In genomic region chr7:45107052-45107645, GRCm38 (mm10) we compare ENCODE assay signal across 30 mouse cellular contexts. TPM values are rescaled to one million over a fixed set of nuclear protein-coding genes. Genes with fewer than 3 reads are reported as not detected.
DNase-seq lines count a peak whose midpoint lies in the region; ATAC-seq and TF ChIP-seq lines count a peak whose summit lies in the region.
"Had no signal": no experiment of that assay in that cellular context is flagged by ENCODE, and none has a peak within 500 bp of the region (broad histone marks: within the 10 kb centered on the region; RNA-seq: fewer than 3 reads in every experiment).

No protein-coding gene starts in this region.

- no peaks in the 10 kb centered on the region for H3K27me3 ChIP-seq in forebrain, embryonic 10.5 days (ENCODE audit: poor library complexity, severe bottlenecking)
- no peaks in the 10 kb centered on the region for H3K27me3 ChIP-seq in forebrain, embryonic 14.5 days (replicated peaks; ENCODE audit: control insufficient read depth, insufficient read depth, low read length)
- no peaks in the 10 kb centered on the region for H3K27me3 ChIP-seq in E14TG2a.4 (ENCODE audit: insufficient read depth, low read length)
- no peaks in the 10 kb centered on the region for H3K27me3 ChIP-seq in intestine, postnatal 0 days (replicated peaks; ENCODE audit: control insufficient read depth, insufficient read depth, low read length)
- H3K27me3 ChIP-seq: embryonic facial prominence, embryonic 13.5 days; intestine, embryonic 15.5 days had no signal

- H3K27ac ChIP-seq in forebrain, embryonic 10.5 days: peak overlapping the region; percentile 63; the same call in 1 of the 2 replicates
- H3K27ac ChIP-seq in forebrain, embryonic 14.5 days (ENCODE audit: low read depth, low read length): no peak overlapping the region
- no peak overlapping the region; the same call in 1 of the 2 replicates for H3K27ac ChIP-seq in intestine, postnatal 0 days (ENCODE audit: low read depth, low read length)
- H3K27ac ChIP-seq: hindbrain, postnatal 0 days; intestine, embryonic 15.5 days; kidney, postnatal 0 days; liver, embryonic 14.5 days had no signal

- no peak overlapping the region for H3K4me2 ChIP-seq in forebrain, embryonic 14.5 days (ENCODE audit: low read length)
- no peak overlapping the region for H3K4me2 ChIP-seq in intestine, postnatal 0 days (replicated peaks; ENCODE audit: low read depth)
- H3K4me2 ChIP-seq: embryonic facial prominence, embryonic 13.5 days; intestine, embryonic 15.5 days had no signal

- no peaks in the 10 kb centered on the region for H3K36me3 ChIP-seq in forebrain, embryonic 10.5 days (replicated peaks)
- H3K36me3 ChIP-seq in forebrain, embryonic 14.5 days (ENCODE audit: control insufficient read depth, insufficient read depth, low read length): no peaks in the 10 kb centered on the region
- H3K36me3 ChIP-seq in E14TG2a.4 (ENCODE audit: insufficient read depth, low read length): 0 out of 2 replicates have a peak, but pooled peaks cover 4% of the 10 kb centered on the region
- peaks cover 7% of the 10 kb centered on the region; the same call in 1 of the 2 replicates for H3K36me3 ChIP-seq in intestine, postnatal 0 days (ENCODE audit: control insufficient read depth, insufficient read depth)
- H3K36me3 ChIP-seq: embryonic facial prominence, embryonic 13.5 days; intestine, embryonic 15.5 days had no signal

- no peak overlapping the region for H3K9ac ChIP-seq in forebrain, embryonic 14.5 days (ENCODE audit: low read length)
- no peak overlapping the region for H3K9ac ChIP-seq in intestine, postnatal 0 days (ENCODE audit: low read depth, low read length)
- H3K9ac ChIP-seq: embryonic facial prominence, embryonic 13.5 days; forebrain, postnatal 0 days; intestine, embryonic 15.5 days; liver, embryonic 14.5 days had no signal

- no peak overlapping the region for H3K4me3 ChIP-seq in forebrain, embryonic 10.5 days
- H3K4me3 ChIP-seq in forebrain, embryonic 14.5 days (ENCODE audit: low read depth, low read length): no peak overlapping the region
- peak overlapping the region; percentile 41 for H3K4me3 ChIP-seq in E14TG2a.4 (replicated peaks; ENCODE audit: low read length)
- H3K4me3 ChIP-seq in intestine, postnatal 0 days (ENCODE audit: low read depth, low read length): no peak overlapping the region
- H3K4me3 ChIP-seq: embryonic facial prominence, embryonic 13.5 days; intestine, embryonic 15.5 days had no signal

- no peak for ATAC-seq in forebrain, embryonic 14.5 days
- peak; percentile 39; the same call in 1 of the 2 replicates for ATAC-seq in megakaryocyte, adult 5-6 weeks (ENCODE audit: poor library complexity, severe bottlenecking)
- ATAC-seq in intestine, postnatal 0 days: no peak
- ATAC-seq: activated CD4-positive, CD25-positive, alpha-beta regulatory T cell, adult 4 months; forebrain, postnatal 0 days; hindbrain, postnatal 0 days; intestine, embryonic 15.5 days had no signal

- peaks cover 32% of the 10 kb centered on the region for H3K4me1 ChIP-seq in forebrain, embryonic 10.5 days
- no peaks in the 10 kb centered on the region for H3K4me1 ChIP-seq in forebrain, embryonic 14.5 days (ENCODE audit: control insufficient read depth, insufficient read depth, low read length)
- H3K4me1 ChIP-seq in E14TG2a.4 (replicated peaks; ENCODE audit: low read depth, low read length): peaks cover 82% of the 10 kb centered on the region
- no peaks in the 10 kb centered on the region; the same call in 1 of the 2 replicates for H3K4me1 ChIP-seq in intestine, postnatal 0 days (replicated peaks; ENCODE audit: control insufficient read depth, insufficient read depth, low read length)

- no peak for DNase-seq in forebrain, embryonic 10.5 days (ENCODE audit: extremely low spot score, low spot score)
- no peak for DNase-seq in forebrain, embryonic 14.5 days (ENCODE audit: low spot score)
- peak; percentile 53 for DNase-seq in R1 (ENCODE audit: low read depth, low spot score)
- no peak for DNase-seq in right cerebral cortex, postnatal 36 days (ENCODE audit: low spot score in 2 of 2)
- DNase-seq: adrenal gland, adult 2 months; cerebellum, adult 8-10 months; cerebellum, postnatal 36 days; forebrain, postnatal 0 days; gastrocnemius, postnatal 10 days; heart, postnatal 14 days; kidney, adult 8-10 months; layer of hippocampus, adult 9-11 months; liver; lung, adult 2 months; lung, postnatal 14 days; midbrain, embryonic 14.5 days; right cerebral cortex, postnatal 25 days; thymus, adult 2 months; thymus, postnatal 36 days had no signal

- 50% methylated on average over 5 of the region's 5 CpGs for whole genome bisulfite sequencing in forebrain, embryonic 10.5 days
- 52% methylated on average over 5 of the region's 5 CpGs for WGBS in forebrain, embryonic 14.5 days
- WGBS in intestine, postnatal 0 days: 79% methylated on average over 5 of the region's 5 CpGs

- no peaks in the 10 kb centered on the region for H3K9me3 ChIP-seq in forebrain, embryonic 10.5 days
- no peaks in the 10 kb centered on the region for H3K9me3 ChIP-seq in forebrain, embryonic 14.5 days (replicated peaks; ENCODE audit: control insufficient read depth, low read length)
- no peaks in the 10 kb centered on the region for H3K9me3 ChIP-seq in E14TG2a.4 (ENCODE audit: low read length)
- no peaks in the 10 kb centered on the region for H3K9me3 ChIP-seq in intestine, postnatal 0 days (ENCODE audit: control insufficient read depth)
- H3K9me3 ChIP-seq: embryonic facial prominence, embryonic 13.5 days; intestine, embryonic 15.5 days had no signal

- TF ChIP-seq CTCF in E14TG2a.4 (conservative IDR thresholded peaks at IDR 0.05; ENCODE audit: low read length): no peak
- TF ChIP-seq CTCF in intestine, postnatal 0 days (IDR thresholded peaks at IDR 0.05; ENCODE audit: low read depth): no peak

RNA-seq across cellular contexts. Expression of gene Fcgrt, which starts 3.5 kb away (rescaled TPM):
- 5.5 and 5.9 TPM in 2 replicates for polyA plus RNA-seq in forebrain, embryonic 10.5 days (2016; fragmentation: Nextera tagmentation; extraction: Ambion mirVana)
- 20.3 and 26.9 TPM in 2 replicates for polyA plus RNA-seq in forebrain, embryonic 14.5 days (2014; fragmentation: Nextera tagmentation; extraction: Ambion mirVana)
- 22.0 and 22.5 TPM in 2 replicates for total RNA-seq in megakaryocyte, adult 5-6 weeks (2015)
- total RNA-seq in megakaryocyte, adult 5-6 weeks (2017): 64.1 and 69.0 TPM in 2 replicates
- polyA plus RNA-seq in intestine, postnatal 0 days (2015; fragmentation: Nextera tagmentation; extraction: Ambion mirVana): 2,929 and 3,267 TPM in 2 replicates

RNA-seq across cellular contexts. Expression of gene Rcn3, which starts 15.1 kb away (rescaled TPM):
- 101 and 113 TPM in 2 replicates for polyA plus RNA-seq in forebrain, embryonic 10.5 days (2016; fragmentation: Nextera tagmentation; extraction: Ambion mirVana)
- 67.4 and 73.9 TPM in 2 replicates for polyA plus RNA-seq in forebrain, embryonic 14.5 days (2014; fragmentation: Nextera tagmentation; extraction: Ambion mirVana)
- 4.5 and 5.8 TPM in 2 replicates for total RNA-seq in megakaryocyte, adult 5-6 weeks (2015)
- 7.8 and 18.1 TPM in 2 replicates for total RNA-seq in megakaryocyte, adult 5-6 weeks (2017)
- polyA plus RNA-seq in intestine, postnatal 0 days (2015; fragmentation: Nextera tagmentation; extraction: Ambion mirVana): 81.8 and 85.6 TPM in 2 replicates

RNA-seq across cellular contexts. Expression of gene Rps11, which starts 17.1 kb away (rescaled TPM):
- 1,843 and 1,853 TPM in 2 replicates for polyA plus RNA-seq in forebrain, embryonic 10.5 days (2016; fragmentation: Nextera tagmentation; extraction: Ambion mirVana)
- 981 and 1,280 TPM in 2 replicates for polyA plus RNA-seq in forebrain, embryonic 14.5 days (2014; fragmentation: Nextera tagmentation; extraction: Ambion mirVana)
- 2,516 and 2,663 TPM in 2 replicates for total RNA-seq in megakaryocyte, adult 5-6 weeks (2015)
- 1,201 and 1,233 TPM in 2 replicates for total RNA-seq in megakaryocyte, adult 5-6 weeks (2017)
- polyA plus RNA-seq in intestine, postnatal 0 days (2015; fragmentation: Nextera tagmentation; extraction: Ambion mirVana): 1,691 and 1,755 TPM in 2 replicates

RNA-seq across cellular contexts. Expression of gene Rpl13a, which starts 21.4 kb away (rescaled TPM):
- 1,219 and 1,234 TPM in 2 replicates for polyA plus RNA-seq in forebrain, embryonic 10.5 days (2016; fragmentation: Nextera tagmentation; extraction: Ambion mirVana)
- 1,037 and 1,253 TPM in 2 replicates for polyA plus RNA-seq in forebrain, embryonic 14.5 days (2014; fragmentation: Nextera tagmentation; extraction: Ambion mirVana)
- 1,652 and 1,953 TPM in 2 replicates for total RNA-seq in megakaryocyte, adult 5-6 weeks (2015)
- 2,014 and 2,240 TPM in 2 replicates for total RNA-seq in megakaryocyte, adult 5-6 weeks (2017)
- 1,616 and 1,752 TPM in 2 replicates for polyA plus RNA-seq in intestine, postnatal 0 days (2015; fragmentation: Nextera tagmentation; extraction: Ambion mirVana)

RNA-seq across cellular contexts. Expression of gene Gm45713, which starts 28.9 kb away (rescaled TPM):
- 0.11 and 0.27 TPM in 2 replicates for polyA plus RNA-seq in forebrain, embryonic 10.5 days (2016; fragmentation: Nextera tagmentation; extraction: Ambion mirVana)
- 0.22 and 0.88 TPM in 2 replicates for polyA plus RNA-seq in forebrain, embryonic 14.5 days (2014; fragmentation: Nextera tagmentation; extraction: Ambion mirVana)
- not detected in 2 replicates for total RNA-seq in megakaryocyte, adult 5-6 weeks (2015)
- total RNA-seq in megakaryocyte, adult 5-6 weeks (2017): not detected in 2 replicates
- polyA plus RNA-seq in intestine, postnatal 0 days (2015; fragmentation: Nextera tagmentation; extraction: Ambion mirVana): 0.70 and 0.82 TPM in 2 replicates
- total RNA-seq: adrenal gland, adult 2 months; forebrain, postnatal 0 days; gastrocnemius, postnatal 10 days; hindbrain, postnatal 0 days; left cerebral cortex, postnatal 10 days had no signal
- polyA plus RNA-seq: activated CD4-positive, CD25-positive, alpha-beta regulatory T cell, adult 4 months; forebrain, postnatal 0 days; hindbrain, embryonic 11.5 days had no signal

Comparison
In these comparisons a context has a peak if more than half of its experiments do, and no peak if none do; other contexts are left out.
1. RNA of gene Fcgrt, which starts 3.5 kb away (polyA plus RNA-seq): 2,929 to 3,267 TPM in intestine, postnatal 0 days; 20.3 to 26.9 TPM in forebrain, embryonic 14.5 days and 5.5 to 5.9 TPM in forebrain, embryonic 10.5 days; every median in the first group is over 100 times any median in the second.